Mouse (Mus musculus) NIH3T3 (cell line): ENCODE results near the gene Ttc28.

Experiments
- DNase-seq: peaks from one replicate; pipeline ENCODE4 v3.0.0-alpha.2; 2012; ENCODE audit warnings: low read depth

Gene Ttc28

GRCm38 (mm10) chr5:111284420-111285175, 405.0 kb downstream of the Ttc28 start:
- DNase-seq, result no peak

GRCm38 (mm10) chr5:111287571-111287970, 408.0 kb downstream of the Ttc28 start:
- DNase-seq, result no peak

GRCm38 (mm10) chr5:111288486-111288885, 408.9 kb downstream of the Ttc28 start:
- DNase-seq, result no peak

GRCm38 (mm10) chr5:111290071-111290470, 410.5 kb downstream of the Ttc28 start:
- DNase-seq, result no peak

GRCm38 (mm10) chr5:111291639-111292038, 412.0 kb downstream of the Ttc28 start:
- peak; percentile 33 for DNase-seq

- no peak for DNase-seq
Observed at GRCm38 (mm10) chr5:111297801-111298200, 418.2 kb downstream of the Ttc28 start.

GRCm38 (mm10) chr5:111298706-111299105, 419.1 kb downstream of the Ttc28 start:
- DNase-seq, result no peak

- DNase-seq, result no peak
Observed at GRCm38 (mm10) chr5:111300776-111301175, 421.2 kb downstream of the Ttc28 start.

- DNase-seq, result no peak
Observed at GRCm38 (mm10) chr5:111301736-111302135, 422.1 kb downstream of the Ttc28 start.

- DNase-seq, result no peak
Observed at GRCm38 (mm10) chr5:111304730-111305129, 425.1 kb downstream of the Ttc28 start.

- DNase-seq, result peak; percentile 43
Observed at GRCm38 (mm10) chr5:111310185-111310584, 430.6 kb downstream of the Ttc28 start.

GRCm38 (mm10) chr5:111313833-111314232, 434.2 kb downstream of the Ttc28 start:
- no peak for DNase-seq

GRCm38 (mm10) chr5:111315061-111315460, 435.5 kb downstream of the Ttc28 start:
- DNase-seq, result no peak

- no peak for DNase-seq
Observed at GRCm38 (mm10) chr5:111317526-111317925, 437.9 kb downstream of the Ttc28 start.

- DNase-seq, result no peak
Observed at GRCm38 (mm10) chr5:111318946-111319345, 439.3 kb downstream of the Ttc28 start.

- peak; percentile 36 for DNase-seq
Observed at GRCm38 (mm10) chr5:111325813-111326212, 446.2 kb downstream of the Ttc28 start.

GRCm38 (mm10) chr5:111327420-111327819, 447.8 kb downstream of the Ttc28 start:
- DNase-seq, result no peak

GRCm38 (mm10) chr5:111329782-111330416, 450.3 kb downstream of the Ttc28 start:
- DNase-seq, result peak; percentile 7

GRCm38 (mm10) chr5:111330417-111331098, 451.0 kb downstream of the Ttc28 start, which contains the start of gene Pitpnb:
TSS of gene Pitpnb (plus strand) at chr5:111330763.
- DNase-seq, result peak; percentile 99

GRCm38 (mm10) chr5:111331099-111331435, 451.5 kb downstream of the Ttc28 start:
- no peak for DNase-seq

GRCm38 (mm10) chr5:111335939-111336691, 456.5 kb downstream of the Ttc28 start:
- no peak for DNase-seq
